Comparison of ENCODE assay signal across 19 mouse cellular contexts in the genomic region with DNA sequence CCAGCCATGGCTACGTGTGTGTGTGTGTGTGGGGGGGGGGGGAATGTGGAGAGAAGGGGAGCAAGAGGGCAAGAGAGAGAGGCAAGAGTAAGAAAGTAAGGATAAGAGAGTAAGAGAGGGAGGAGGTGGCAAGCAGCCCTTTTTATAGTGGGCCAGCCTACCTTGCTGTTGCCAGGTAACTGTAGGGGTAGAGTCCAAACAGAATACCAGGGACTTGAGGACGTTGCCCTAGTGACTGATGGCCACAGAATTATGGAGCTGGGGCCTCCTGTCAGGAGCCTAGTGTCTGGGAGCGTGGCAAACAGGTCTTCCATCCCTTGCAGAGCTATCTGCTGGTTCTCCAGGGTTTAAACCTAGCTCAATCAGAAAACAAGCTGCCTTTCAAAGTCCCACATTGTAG.
DNase-seq lines count a peak whose midpoint lies in the region; ATAC-seq and TF ChIP-seq lines count a peak whose summit lies in the region.
"Had no signal": no experiment of that assay in that cellular context is flagged by ENCODE, and none has a peak within 500 bp of the region (broad histone marks: within the 10 kb centered on the region; RNA-seq: fewer than 3 reads in every experiment).

No protein-coding gene starts in this region.

- H3K4me2 ChIP-seq in liver, embryonic 12.5 days: no peak overlapping the region
- H3K4me2 ChIP-seq: forebrain, embryonic 15.5 days; heart, embryonic 12.5 days; lung, embryonic 14.5 days; midbrain, embryonic 13.5 days had no signal

- ATAC-seq in liver, embryonic 12.5 days: 0 out of 2 replicates have a peak, but pooled peaks have one; percentile 27
- ATAC-seq: forebrain, embryonic 15.5 days; midbrain, embryonic 13.5 days had no signal

- no peak for TF ChIP-seq POLR2A in testis, adult 2 months (IDR thresholded peaks at IDR 0.05; ENCODE audit: control insufficient read depth, low read depth, low read length)

- no peak overlapping the region for H3K9ac ChIP-seq in liver, embryonic 12.5 days
- H3K9ac ChIP-seq: forebrain, embryonic 15.5 days; heart, embryonic 12.5 days; lung, embryonic 14.5 days; midbrain, embryonic 13.5 days had no signal

- H3K9me3 ChIP-seq in liver, embryonic 12.5 days (replicated peaks): no peaks in the 10 kb centered on the region
- H3K9me3 ChIP-seq: forebrain, embryonic 15.5 days; heart, embryonic 12.5 days; midbrain, embryonic 13.5 days had no signal

- no peaks in the 10 kb centered on the region for H3K36me3 ChIP-seq in testis, adult 2 months (ENCODE audit: control insufficient read depth, insufficient read depth, low read length)
- H3K36me3 ChIP-seq in liver, embryonic 12.5 days: no peaks in the 10 kb centered on the region
- H3K36me3 ChIP-seq: forebrain, embryonic 15.5 days; heart, embryonic 12.5 days; midbrain, embryonic 13.5 days had no signal

- DNase-seq in kidney, adult 11 months: peak; percentile 43
- no peak for DNase-seq in kidney, adult 18-20 months
- DNase-seq in testis, postnatal 10 days (ENCODE audit: low spot score): no peak
- no peak for DNase-seq in gastrocnemius, postnatal 25 days
- no peak for DNase-seq in right cerebral cortex, postnatal 10 days (ENCODE audit: low spot score in 2 of 2)
- DNase-seq: cerebellum, adult 9-10 months; gastrocnemius, postnatal 10 days; heart, adult 11 months; heart, postnatal 10 days; lung, embryonic 14.5 days; right cerebral cortex, postnatal 25 days; spleen, adult 18-20 months; thymus, postnatal 25 days had no signal

- TF ChIP-seq CTCF in testis, adult 2 months (IDR thresholded peaks at IDR 0.05; ENCODE audit: control insufficient read depth, insufficient read depth, insufficient replicate concordance, low read depth, low read length): no peak

- peak overlapping the region; percentile 28 for H3K4me3 ChIP-seq in testis, adult 2 months (ENCODE audit: control insufficient read depth, low read depth, low read length)
- no peak overlapping the region for H3K4me3 ChIP-seq in liver, embryonic 12.5 days
- H3K4me3 ChIP-seq: forebrain, embryonic 15.5 days; heart, embryonic 12.5 days; left cerebral cortex, adult 2 months; midbrain, embryonic 13.5 days had no signal

- no peaks in the 10 kb centered on the region; the same call in 1 of the 2 replicates for H3K4me1 ChIP-seq in testis, adult 2 months (ENCODE audit: control insufficient read depth, insufficient read depth, low read length)
- peaks cover 37% of the 10 kb centered on the region for H3K4me1 ChIP-seq in liver, embryonic 12.5 days
- H3K4me1 ChIP-seq: forebrain, embryonic 15.5 days; midbrain, embryonic 13.5 days had no signal

- H3K27ac ChIP-seq in testis, adult 2 months (ENCODE audit: control insufficient read depth, insufficient read depth, low read depth, low read length): no peak overlapping the region
- no peak overlapping the region for H3K27ac ChIP-seq in liver, embryonic 12.5 days
- H3K27ac ChIP-seq: forebrain, embryonic 15.5 days; left cerebral cortex, adult 2 months; midbrain, embryonic 13.5 days had no signal

- H3K27me3 ChIP-seq in testis, adult 2 months (ENCODE audit: control insufficient read depth, insufficient read depth, low read length): no peaks in the 10 kb centered on the region
- no peaks in the 10 kb centered on the region for H3K27me3 ChIP-seq in liver, embryonic 12.5 days (replicated peaks)
- H3K27me3 ChIP-seq: forebrain, embryonic 15.5 days; heart, embryonic 12.5 days; midbrain, embryonic 13.5 days had no signal

- 24% methylated on average over 3 of the region's 3 CpGs for WGBS in liver, embryonic 12.5 days (ENCODE audit: insufficient replicate concordance)
